Comparison of ENCODE assay signal across 21 mouse cellular contexts in the genomic region with DNA sequence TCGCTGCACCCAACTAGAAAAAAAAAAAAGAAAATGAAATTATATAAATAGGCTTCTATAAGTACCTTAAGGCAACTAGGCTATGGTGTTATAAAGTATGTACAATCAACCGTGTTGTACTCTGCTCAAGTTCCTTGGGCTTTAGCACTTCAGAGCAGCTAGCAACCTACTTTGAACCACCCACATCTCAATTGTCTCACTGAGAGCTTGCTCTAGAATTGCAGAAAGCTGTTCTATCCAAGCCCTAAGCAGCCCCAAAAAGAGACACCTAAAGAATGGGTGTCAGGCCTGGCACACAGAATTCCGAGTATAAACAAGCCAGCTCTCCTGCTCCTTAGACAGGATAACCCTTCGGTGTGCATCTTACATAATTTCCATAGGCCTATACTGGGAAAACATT.
"Had no signal": no experiment of that assay in that cellular context is flagged by ENCODE, and none has a peak within 500 bp of the region (broad histone marks: within the 10 kb centered on the region; RNA-seq: fewer than 3 reads in every experiment).

No protein-coding gene starts in this region.

- DNase-seq: kidney, adult 18-20 months; kidney, adult 9 months; kidney, postnatal 14 days; kidney, postnatal 4 days; liver, postnatal 0 days; lung, embryonic 14.5 days; right cerebral cortex, postnatal 14 days; spleen, adult 18-20 months; thymus, adult 18-20 months; thymus, postnatal 36 days had no signal

- H3K4me3 ChIP-seq: limb, embryonic 12.5 days; limb, embryonic 15.5 days; midbrain, embryonic 12.5 days; midbrain, embryonic 15.5 days; neural tube, embryonic 12.5 days; neural tube, embryonic 15.5 days; stomach, embryonic 15.5 days had no signal

- ATAC-seq: intestine, embryonic 16.5 days; liver, postnatal 0 days; lung, postnatal 0 days; midbrain, embryonic 15.5 days had no signal

- H3K27ac ChIP-seq: limb, embryonic 12.5 days; limb, embryonic 15.5 days; liver, embryonic 14.5 days; macrophage; midbrain, embryonic 12.5 days; midbrain, embryonic 15.5 days; neural tube, embryonic 12.5 days; neural tube, embryonic 15.5 days; stomach, embryonic 15.5 days had no signal
